Mouse (Mus musculus): ENCODE data around the gene Myo1e. TPM values are rescaled to one million over a fixed set of nuclear protein-coding genes. Genes with fewer than 3 reads are reported as not detected.

Myo1e gene
- polyA plus RNA-seq, 1 experiment from 2014 or later = 5.9 TPM

- H3K4me3 ChIP-seq (ENCODE audit: low read depth, low read length) = no peak overlapping the region
- H3K9me3 ChIP-seq (ENCODE audit: control insufficient read depth, low read length) = no peaks in the 10 kb centered on the region
- ATAC-seq (replicated peaks; ENCODE audit: low FRiP score) (no peak), DNase-seq (ENCODE audit: low spot score) (no peak)
- 76% methylated on average over 8 of the region's 8 CpGs for WGBS
- H3K4me1 ChIP-seq (replicated peaks; ENCODE audit: control insufficient read depth, insufficient read depth, low read length) = no peaks in the 10 kb centered on the region
- H3K36me3 ChIP-seq (ENCODE audit: control insufficient read depth, insufficient read depth, low read length) = no peaks in the 10 kb centered on the region
- H3K27ac ChIP-seq (ENCODE audit: low read depth, low read length) = no peak overlapping the region; the same call in 1 of the 2 replicates
- no peak overlapping the region for H3K9ac ChIP-seq (ENCODE audit: low read depth, low read length)
- no peak overlapping the region for H3K4me2 ChIP-seq
- no peaks in the 10 kb centered on the region for H3K27me3 ChIP-seq (replicated peaks; ENCODE audit: control insufficient read depth, insufficient read depth, low read length)
These were observed 36.1 kb downstream of the Myo1e start for GRCm38 (mm10) chr9:70243241-70243640.

DNA sequence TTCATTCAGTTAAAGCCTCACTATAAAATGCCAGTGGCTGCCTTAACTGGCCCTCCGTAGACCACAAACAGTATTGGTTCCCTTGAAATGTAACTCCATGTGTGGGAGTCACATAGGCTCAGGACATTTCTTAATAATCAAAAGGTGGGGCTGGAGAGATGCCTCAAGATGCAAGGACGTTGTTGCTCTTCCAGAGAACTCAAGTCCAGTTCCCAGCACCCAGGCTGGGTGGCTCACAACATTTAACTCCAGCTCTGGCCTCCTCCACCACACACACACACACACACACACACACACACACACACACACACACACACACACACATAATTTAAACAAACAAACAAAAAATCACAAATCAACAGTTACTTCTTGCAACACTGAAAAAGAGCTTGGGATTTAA lies 36.6 kb downstream of the Myo1e start:
- Histone ChIP-seq H3K36me3 (ENCODE audit: control insufficient read depth, insufficient read depth, low read length) (no peaks in the 10 kb centered on the region), H3K9ac (ENCODE audit: low read depth, low read length) (no peak overlapping the region), H3K4me3 (ENCODE audit: low read depth, low read length) (no peak overlapping the region), H3K4me2 (no peak overlapping the region), H3K27ac (ENCODE audit: low read depth, low read length) (no peak overlapping the region), H3K9me3 (ENCODE audit: control insufficient read depth, low read length) (no peaks in the 10 kb centered on the region), H3K27me3 (replicated peaks; ENCODE audit: control insufficient read depth, insufficient read depth, low read length) (no peaks in the 10 kb centered on the region), H3K4me1 (replicated peaks; ENCODE audit: control insufficient read depth, insufficient read depth, low read length) (no peaks in the 10 kb centered on the region)
- DNase-seq (ENCODE audit: low spot score) = no peak
- 69% methylated on average over 2 of the region's 2 CpGs for WGBS
- ATAC-seq (replicated peaks; ENCODE audit: low FRiP score) = no peak

- H3K4me2 ChIP-seq = no peak overlapping the region
- H3K9me3 ChIP-seq (ENCODE audit: control insufficient read depth, low read length) = no peaks in the 10 kb centered on the region
- DNase-seq (ENCODE audit: low spot score) (no peak), ATAC-seq (replicated peaks; ENCODE audit: low FRiP score) (no peak)
- H3K9ac ChIP-seq (ENCODE audit: low read depth, low read length) = no peak overlapping the region
- H3K4me1 ChIP-seq (replicated peaks; ENCODE audit: control insufficient read depth, insufficient read depth, low read length) = no peaks in the 10 kb centered on the region
- H3K27ac ChIP-seq (ENCODE audit: low read depth, low read length) = no peak overlapping the region
- H3K27me3 ChIP-seq (replicated peaks; ENCODE audit: control insufficient read depth, insufficient read depth, low read length) = no peaks in the 10 kb centered on the region
- H3K36me3 ChIP-seq (ENCODE audit: control insufficient read depth, insufficient read depth, low read length) = no peaks in the 10 kb centered on the region
- no peak overlapping the region for H3K4me3 ChIP-seq (ENCODE audit: low read depth, low read length)
- 67% methylated on average over 7 of the region's 7 CpGs for WGBS
These were observed 37.0 kb downstream of the Myo1e start for GRCm38 (mm10) chr9:70244115-70244514.

DNA sequence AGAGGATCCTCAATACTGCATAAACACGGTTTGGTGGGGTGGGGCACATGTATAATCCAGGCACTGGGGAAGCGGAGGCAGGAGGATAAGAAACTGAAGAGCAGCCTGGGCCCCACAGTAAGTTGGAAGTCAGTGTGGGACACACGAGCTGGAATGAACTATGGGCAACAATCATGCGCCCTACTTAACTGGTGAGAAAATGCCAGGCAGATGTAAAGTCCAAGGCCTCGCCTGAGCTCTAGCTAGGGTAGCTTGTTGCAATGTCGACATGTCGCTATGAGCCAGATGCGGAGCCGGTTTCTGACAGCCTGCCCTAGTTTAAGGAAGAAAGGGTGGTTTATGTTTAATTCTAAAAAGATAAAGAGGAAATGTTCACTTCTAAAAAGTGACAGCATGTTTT lies 37.9 kb downstream of the Myo1e start:
- Histone ChIP-seq H3K4me3 (ENCODE audit: low read depth, low read length) (no peak overlapping the region), H3K9me3 (ENCODE audit: control insufficient read depth, low read length) (no peaks in the 10 kb centered on the region), H3K27ac (ENCODE audit: low read depth, low read length) (no peak overlapping the region), H3K4me1 (replicated peaks; ENCODE audit: control insufficient read depth, insufficient read depth, low read length) (no peaks in the 10 kb centered on the region), H3K4me2 (no peak overlapping the region), H3K36me3 (ENCODE audit: control insufficient read depth, insufficient read depth, low read length) (no peaks in the 10 kb centered on the region), H3K27me3 (replicated peaks; ENCODE audit: control insufficient read depth, insufficient read depth, low read length) (no peaks in the 10 kb centered on the region), H3K9ac (ENCODE audit: low read depth, low read length) (no peak overlapping the region)
- ATAC-seq (replicated peaks; ENCODE audit: low FRiP score) (no peak), DNase-seq (ENCODE audit: low spot score) (no peak)
- WGBS = 82% methylated on average over 9 of the region's 9 CpGs

DNA sequence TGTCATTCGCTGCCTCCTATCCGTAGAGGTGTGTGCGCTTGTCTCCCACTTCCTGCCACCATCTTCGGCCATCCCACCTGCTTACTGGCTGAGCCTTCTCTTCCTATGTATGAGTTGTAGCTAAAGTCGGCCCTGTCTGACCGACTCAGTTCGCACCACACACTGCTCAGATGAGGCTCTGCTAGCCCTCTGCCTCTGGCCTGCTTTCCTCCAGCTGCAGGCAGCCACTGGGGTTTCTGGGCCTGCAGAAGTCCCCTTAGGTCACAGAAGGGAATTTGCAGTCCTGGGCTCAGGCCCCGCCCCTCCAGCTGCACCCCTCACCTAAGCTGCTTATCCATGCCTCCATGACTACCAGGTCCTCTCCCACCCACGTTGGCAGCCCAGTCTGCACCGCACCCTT lies 39.3 kb downstream of the Myo1e start:
- 69% methylated on average over 10 of the region's 10 CpGs for WGBS
- no peak overlapping the region for H3K4me3 ChIP-seq (ENCODE audit: low read depth, low read length)
- H3K36me3 ChIP-seq (ENCODE audit: control insufficient read depth, insufficient read depth, low read length) = no peaks in the 10 kb centered on the region
- H3K4me2 ChIP-seq = no peak overlapping the region
- H3K9me3 ChIP-seq (ENCODE audit: control insufficient read depth, low read length) = no peaks in the 10 kb centered on the region
- no peaks in the 10 kb centered on the region for H3K4me1 ChIP-seq (replicated peaks; ENCODE audit: control insufficient read depth, insufficient read depth, low read length)
- no peak overlapping the region for H3K9ac ChIP-seq (ENCODE audit: low read depth, low read length)
- ATAC-seq (replicated peaks; ENCODE audit: low FRiP score) = no peak
- no peaks in the 10 kb centered on the region for H3K27me3 ChIP-seq (replicated peaks; ENCODE audit: control insufficient read depth, insufficient read depth, low read length)
- H3K27ac ChIP-seq (ENCODE audit: low read depth, low read length) = no peak overlapping the region
- no peak for DNase-seq (ENCODE audit: low spot score)

GRCm38 (mm10) chr9:70248046-70248445 lies 40.9 kb downstream of the Myo1e start:
- Histone ChIP-seq H3K9me3 (ENCODE audit: control insufficient read depth, low read length) (no peaks in the 10 kb centered on the region), H3K27me3 (replicated peaks; ENCODE audit: control insufficient read depth, insufficient read depth, low read length) (no peaks in the 10 kb centered on the region), H3K9ac (ENCODE audit: low read depth, low read length) (no peak overlapping the region), H3K4me1 (replicated peaks; ENCODE audit: control insufficient read depth, insufficient read depth, low read length) (no peaks in the 10 kb centered on the region), H3K27ac (ENCODE audit: low read depth, low read length) (no peak overlapping the region), H3K36me3 (ENCODE audit: control insufficient read depth, insufficient read depth, low read length) (no peaks in the 10 kb centered on the region), H3K4me2 (no peak overlapping the region), H3K4me3 (ENCODE audit: low read depth, low read length) (no peak overlapping the region)
- DNase-seq (ENCODE audit: low spot score) = no peak
- 80% methylated on average over 6 of the region's 6 CpGs for WGBS
- no peak for ATAC-seq (replicated peaks; ENCODE audit: low FRiP score)

- DNase-seq (ENCODE audit: low spot score) (no peak), ATAC-seq (replicated peaks; ENCODE audit: low FRiP score) (no peak)
- Histone ChIP-seq H3K27ac (ENCODE audit: low read depth, low read length) (no peak overlapping the region), H3K9ac (ENCODE audit: low read depth, low read length) (no peak overlapping the region), H3K27me3 (replicated peaks; ENCODE audit: control insufficient read depth, insufficient read depth, low read length) (no peaks in the 10 kb centered on the region), H3K36me3 (ENCODE audit: control insufficient read depth, insufficient read depth, low read length) (no peaks in the 10 kb centered on the region), H3K4me3 (ENCODE audit: low read depth, low read length) (no peak overlapping the region), H3K4me2 (no peak overlapping the region), H3K4me1 (replicated peaks; ENCODE audit: control insufficient read depth, insufficient read depth, low read length) (no peaks in the 10 kb centered on the region), H3K9me3 (ENCODE audit: control insufficient read depth, low read length) (no peaks in the 10 kb centered on the region)
- 75% methylated on average over 4 of the region's 4 CpGs for WGBS
These were observed 41.7 kb downstream of the Myo1e start for GRCm38 (mm10) chr9:70248826-70249225.

GRCm38 (mm10) chr9:70249881-70250681 lies 42.9 kb downstream of the Myo1e start:
- 72% methylated on average over 12 of the region's 12 CpGs for WGBS
- H3K27ac ChIP-seq (ENCODE audit: low read depth, low read length) = no peak overlapping the region
- no peaks in the 10 kb centered on the region for H3K36me3 ChIP-seq (ENCODE audit: control insufficient read depth, insufficient read depth, low read length)
- no peaks in the 10 kb centered on the region for H3K9me3 ChIP-seq (ENCODE audit: control insufficient read depth, low read length)
- no peak overlapping the region for H3K4me3 ChIP-seq (ENCODE audit: low read depth, low read length)
- DNase-seq (ENCODE audit: low spot score) (no peak), ATAC-seq (replicated peaks; ENCODE audit: low FRiP score) (no peak)
- no peak overlapping the region for H3K4me2 ChIP-seq
- no peaks in the 10 kb centered on the region for H3K4me1 ChIP-seq (replicated peaks; ENCODE audit: control insufficient read depth, insufficient read depth, low read length)
- no peak overlapping the region for H3K9ac ChIP-seq (ENCODE audit: low read depth, low read length)
- no peaks in the 10 kb centered on the region for H3K27me3 ChIP-seq (replicated peaks; ENCODE audit: control insufficient read depth, insufficient read depth, low read length)

DNA sequence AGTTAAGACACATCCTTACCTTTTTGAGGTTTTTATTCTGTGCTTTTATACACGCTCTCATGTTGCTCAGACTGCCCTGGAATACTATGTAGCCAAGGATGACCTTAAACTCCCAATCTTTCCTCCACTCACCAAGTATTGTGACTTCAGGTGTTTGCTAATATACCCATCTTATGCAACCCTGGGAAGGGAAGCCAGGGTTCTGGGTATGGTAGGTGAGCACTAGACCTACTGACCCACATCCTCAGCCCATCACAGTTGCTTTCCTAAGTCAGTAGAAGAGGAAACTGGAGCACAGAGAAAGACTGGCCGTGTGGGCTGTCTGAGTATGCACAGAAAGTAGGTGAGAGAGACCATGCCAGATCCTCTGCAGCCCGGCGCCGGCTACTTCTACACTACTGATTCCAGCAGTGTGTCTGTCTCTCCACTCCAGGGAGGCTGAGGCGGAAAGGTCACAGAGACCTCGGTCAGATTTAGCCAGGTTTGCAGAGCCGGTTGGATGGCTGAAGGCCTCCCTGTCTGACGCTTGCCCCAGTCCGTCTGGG lies 44.4 kb downstream of the Myo1e start:
- no peak overlapping the region for H3K27ac ChIP-seq (ENCODE audit: low read depth, low read length)
- no peaks in the 10 kb centered on the region for H3K4me1 ChIP-seq (replicated peaks; ENCODE audit: control insufficient read depth, insufficient read depth, low read length)
- ATAC-seq (replicated peaks; ENCODE audit: low FRiP score) (no peak), DNase-seq (ENCODE audit: low spot score) (no peak)
- H3K9ac ChIP-seq (ENCODE audit: low read depth, low read length) = no peak overlapping the region
- WGBS = 85% methylated on average over 10 of the region's 10 CpGs
- H3K9me3 ChIP-seq (ENCODE audit: control insufficient read depth, low read length) = no peaks in the 10 kb centered on the region
- no peak overlapping the region for H3K4me2 ChIP-seq
- no peaks in the 10 kb centered on the region for H3K36me3 ChIP-seq (ENCODE audit: control insufficient read depth, insufficient read depth, low read length)
- no peaks in the 10 kb centered on the region for H3K27me3 ChIP-seq (replicated peaks; ENCODE audit: control insufficient read depth, insufficient read depth, low read length)
- H3K4me3 ChIP-seq (ENCODE audit: low read depth, low read length) = no peak overlapping the region

Measured in liver, embryonic 11.5 days (tissue).